Mouse (Mus musculus): ENCODE results near the gene Lhx9. TPM values are rescaled to one million over a fixed set of nuclear protein-coding genes. Genes with fewer than 3 reads are reported as not detected.
"Not testable (repeated sequence)": the region's sequence is repeated elsewhere in the genome, so short reads cannot be mapped to it uniquely, and the experiment has no call there.

The Lhx9 gene
- 8.5 and 17.0 TPM in 2 replicates for polyA plus RNA-seq (2015; fragmentation: Nextera tagmentation; extraction: Ambion mirVana)

DNA sequence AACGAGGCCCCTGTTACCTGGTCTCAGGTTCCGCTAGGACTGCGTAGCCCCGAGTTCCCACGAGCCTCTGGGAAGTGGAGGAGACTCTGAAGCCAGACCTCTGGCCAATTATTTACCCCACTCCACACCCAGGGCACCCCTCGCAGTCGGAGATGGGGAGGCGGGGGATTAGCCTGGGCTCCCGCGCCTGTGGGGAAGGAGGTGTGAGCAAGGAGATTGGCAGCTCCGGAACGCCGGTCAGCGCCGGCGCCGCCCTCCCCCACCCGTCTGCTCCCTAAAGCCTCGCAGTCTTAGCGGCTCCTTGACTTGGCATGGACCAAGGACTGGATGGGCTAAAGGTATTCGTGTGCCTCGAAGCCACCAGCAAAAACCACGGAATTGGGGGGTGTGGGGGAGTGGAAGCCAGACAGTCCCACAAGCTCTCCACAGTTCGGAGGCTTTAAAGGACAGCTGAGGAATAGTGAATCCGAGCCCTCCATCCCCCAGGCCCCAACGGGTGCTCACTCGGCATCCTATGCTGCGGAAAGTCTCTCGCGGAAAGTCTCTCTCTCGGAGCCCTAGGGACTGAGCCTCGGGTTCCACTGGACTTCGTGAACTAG, at the start of gene Lhx9:
Gene Lhx9, minus strand, starts transcription at position 67 of the 599 bp plus-strand sequence.
- Histone ChIP-seq H3K27ac (ENCODE audit: low read length) (no peak within 1 kb of the TSS; the same call in 1 of the 2 replicates), H3K4me1 (replicated peaks; ENCODE audit: control insufficient read depth, insufficient read depth, low read length) (peaks cover 27% of the 10 kb centered on the region), H3K36me3 (ENCODE audit: control insufficient read depth, insufficient read depth) (no peaks in the 10 kb centered on the region), H3K4me3 (replicated peaks; ENCODE audit: low read length) (peak within 1 kb of the TSS; percentile 43), H3K9ac (replicated peaks; ENCODE audit: low read depth, low read length) (peak within 1 kb of the TSS; percentile 36), H3K27me3 (replicated peaks; ENCODE audit: control insufficient read depth, insufficient read depth, low read length) (peaks cover 27% of the 10 kb centered on the region), H3K4me2 (ENCODE audit: low read length) (peak within 1 kb of the TSS; percentile 52), H3K9me3 (ENCODE audit: control insufficient read depth, low read length) (no peaks in the 10 kb centered on the region)
- peak; percentile 40 for ATAC-seq
- under 1% methylated on average over 33 of the region's 33 CpGs for WGBS

DNA sequence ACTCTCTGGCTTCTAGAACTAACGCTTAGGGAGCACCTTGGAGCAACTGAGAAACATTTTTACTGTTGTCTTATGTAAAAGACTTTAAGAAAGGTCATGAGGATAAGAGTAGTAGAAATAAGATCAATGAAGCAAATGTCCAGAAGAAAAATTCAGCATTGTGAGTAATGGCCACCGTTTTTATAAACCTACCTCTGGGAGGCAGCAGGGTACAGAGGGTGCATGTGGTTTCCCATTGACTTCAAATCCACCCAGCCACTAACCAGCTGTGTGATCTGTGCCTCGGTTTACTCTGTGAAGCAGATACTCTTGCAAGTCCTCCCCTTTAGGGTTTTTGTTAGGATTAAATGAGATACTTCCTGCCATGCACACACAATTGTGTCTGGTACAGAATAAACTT, 47.7 kb upstream of the Lhx9 start:
- H3K36me3 ChIP-seq (ENCODE audit: control insufficient read depth, insufficient read depth), result no peaks in the 10 kb centered on the region
- H3K4me3 ChIP-seq (replicated peaks; ENCODE audit: low read length), result no peak overlapping the region
- no peak for ATAC-seq
- H3K9ac ChIP-seq (replicated peaks; ENCODE audit: low read depth, low read length), result no peak overlapping the region
- no peaks in the 10 kb centered on the region for H3K4me1 ChIP-seq (replicated peaks; ENCODE audit: control insufficient read depth, insufficient read depth, low read length)
- H3K27me3 ChIP-seq (replicated peaks; ENCODE audit: control insufficient read depth, insufficient read depth, low read length), result no peaks in the 10 kb centered on the region
- H3K9me3 ChIP-seq (ENCODE audit: control insufficient read depth, low read length), result no peaks in the 10 kb centered on the region
- no peak overlapping the region for H3K4me2 ChIP-seq (ENCODE audit: low read length)
- no peak overlapping the region for H3K27ac ChIP-seq (ENCODE audit: low read length)
- WGBS, result 81% methylated on average over 3 of the region's 3 CpGs

DNA sequence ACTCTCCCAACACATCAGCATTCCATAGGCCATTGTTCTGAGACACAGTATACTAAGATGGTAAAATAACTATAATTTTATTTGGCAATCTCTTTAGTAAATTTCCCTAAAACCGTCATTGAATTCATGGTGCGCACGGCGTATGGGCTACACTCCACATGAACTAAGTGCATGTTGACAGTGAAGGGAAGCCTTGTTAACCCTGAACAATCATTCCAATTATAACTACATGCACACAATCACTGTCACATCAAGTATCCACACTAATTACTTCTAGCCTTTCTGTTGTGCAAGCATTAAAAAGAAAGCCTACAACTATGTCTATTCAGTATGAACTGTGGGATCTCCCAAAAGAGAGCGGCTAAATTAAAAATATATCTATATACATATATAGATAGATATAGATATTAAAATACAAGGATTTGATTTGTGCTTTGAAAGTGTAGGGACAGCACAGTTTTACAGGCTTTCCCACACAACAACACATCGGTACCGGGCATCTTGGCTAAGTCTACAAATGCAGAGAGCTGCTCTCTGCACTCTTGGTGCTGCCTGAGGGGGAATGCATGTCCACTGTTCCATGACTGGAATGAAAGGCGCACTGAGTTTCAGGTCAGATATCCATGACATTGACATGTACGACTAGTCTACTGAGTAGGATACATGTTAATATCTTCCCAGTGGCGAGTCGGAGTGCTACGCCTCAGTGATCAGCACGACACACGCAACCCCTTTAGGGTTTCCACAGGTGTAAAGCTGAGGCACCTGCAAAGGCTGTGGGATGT, 29.3 kb upstream of the Lhx9 start:
- WGBS, result 74% methylated on average over 14 of the region's 14 CpGs
- no peaks in the 10 kb centered on the region for H3K9me3 ChIP-seq (ENCODE audit: control insufficient read depth, low read length)

DNA sequence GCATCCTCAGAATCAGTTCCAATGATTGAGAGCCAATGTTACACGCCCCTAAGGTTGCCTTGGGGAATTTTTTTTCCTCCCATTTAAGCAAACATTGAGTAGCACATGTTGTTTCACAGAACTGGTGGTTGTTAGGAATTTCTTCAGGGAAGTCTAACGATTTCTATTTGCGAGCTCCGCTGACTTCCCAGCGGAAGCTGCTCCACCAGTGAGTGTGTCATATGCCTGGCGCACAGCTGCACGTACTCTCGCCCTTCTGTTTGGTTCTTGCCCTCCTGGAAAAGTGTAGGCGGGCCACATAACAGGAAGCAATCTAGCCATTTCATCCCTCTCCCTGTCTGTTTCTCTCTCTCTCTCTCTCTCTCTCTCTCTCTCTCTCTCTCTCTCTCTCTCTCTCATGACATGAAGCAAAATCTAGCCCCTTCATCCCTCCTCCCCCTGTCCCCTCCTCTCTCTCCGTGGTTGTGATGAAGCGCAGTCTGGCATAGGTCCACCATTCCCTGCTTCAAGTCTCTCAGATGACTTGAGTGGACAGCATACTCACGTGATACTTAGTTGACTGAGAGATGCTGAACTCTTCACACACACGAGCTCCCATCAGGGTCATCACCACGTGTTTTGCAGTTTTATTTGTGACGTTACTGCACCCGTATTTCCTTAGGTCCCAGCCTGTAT, 28.1 kb upstream of the Lhx9 start:
- no peak overlapping the region for H3K9ac ChIP-seq (replicated peaks; ENCODE audit: low read depth, low read length)
- H3K36me3 ChIP-seq (ENCODE audit: control insufficient read depth, insufficient read depth), result no peaks in the 10 kb centered on the region
- no peaks in the 10 kb centered on the region for H3K27me3 ChIP-seq (replicated peaks; ENCODE audit: control insufficient read depth, insufficient read depth, low read length)
- WGBS, result 74% methylated on average over 16 of the region's 16 CpGs
- ATAC-seq, result no peak
- no peak overlapping the region for H3K27ac ChIP-seq (ENCODE audit: low read length)
- H3K4me3 ChIP-seq (replicated peaks; ENCODE audit: low read length), result no peak overlapping the region
- H3K4me1 ChIP-seq (replicated peaks; ENCODE audit: control insufficient read depth, insufficient read depth, low read length), result no peaks in the 10 kb centered on the region
- no peaks in the 10 kb centered on the region for H3K9me3 ChIP-seq (ENCODE audit: control insufficient read depth, low read length)
- H3K4me2 ChIP-seq (ENCODE audit: low read length), result no peak overlapping the region

More for the DNA sequence above, 29.3 kb upstream of the Lhx9 start:
- no peaks in the 10 kb centered on the region for H3K36me3 ChIP-seq (ENCODE audit: control insufficient read depth, insufficient read depth)
- H3K4me1 ChIP-seq (replicated peaks; ENCODE audit: control insufficient read depth, insufficient read depth, low read length), result no peaks in the 10 kb centered on the region
- H3K27ac ChIP-seq (ENCODE audit: low read length), result no peak overlapping the region
- ATAC-seq, result no peak
- no peak overlapping the region for H3K4me2 ChIP-seq (ENCODE audit: low read length)
- H3K27me3 ChIP-seq (replicated peaks; ENCODE audit: control insufficient read depth, insufficient read depth, low read length), result no peaks in the 10 kb centered on the region
- H3K9ac ChIP-seq (replicated peaks; ENCODE audit: low read depth, low read length), result no peak overlapping the region
- H3K4me3 ChIP-seq (replicated peaks; ENCODE audit: low read length), result no peak overlapping the region

DNA sequence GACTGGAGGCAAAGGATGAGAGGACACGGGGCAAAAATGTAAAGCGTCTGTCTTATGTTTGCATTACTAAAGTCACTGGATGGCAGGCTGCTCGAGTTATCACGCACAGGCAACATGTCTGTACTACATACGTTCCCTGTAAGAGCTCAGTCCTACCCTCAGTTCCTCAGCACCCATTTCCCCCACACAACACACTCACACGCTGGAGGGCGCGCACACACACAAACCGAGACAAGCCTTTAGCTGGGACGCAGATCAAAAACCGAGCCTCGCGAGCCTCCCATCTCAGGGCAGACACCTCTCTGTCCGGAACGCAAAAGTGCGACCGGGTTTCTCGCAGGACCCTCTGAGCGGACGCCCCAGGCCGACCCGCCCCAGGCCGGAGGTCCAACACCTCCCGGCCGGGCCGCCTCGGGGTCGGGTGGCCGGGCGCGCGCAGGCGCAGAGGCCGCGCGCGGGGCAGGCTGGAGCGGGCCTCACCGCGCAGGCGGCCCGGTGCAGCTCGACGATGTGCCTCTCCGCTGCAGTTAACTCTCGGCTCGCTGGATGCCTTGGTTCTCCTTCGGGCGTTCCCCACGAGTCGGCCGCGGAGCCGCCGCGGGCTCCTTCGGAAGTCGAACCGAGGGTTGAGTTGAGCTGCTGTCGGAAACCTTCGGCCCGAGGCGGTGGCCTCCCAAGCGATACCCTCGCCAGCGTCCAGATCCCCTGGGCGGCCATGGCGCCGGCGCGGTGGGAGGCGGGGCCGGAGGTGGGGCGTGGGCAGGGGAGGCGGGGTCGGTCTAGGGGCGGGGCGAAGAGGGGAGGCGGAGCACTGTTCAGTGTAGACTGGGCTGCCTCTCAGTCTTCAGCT, 7.9 kb upstream of the Lhx9 start, which contains the start of gene 2310009B15Rik:
Gene 2310009B15Rik, minus strand, starts transcription at position 752 of the 850 bp plus-strand sequence.
- H3K9ac ChIP-seq (replicated peaks; ENCODE audit: low read depth, low read length), result peak within 1 kb of the TSS; percentile 63

DNA sequence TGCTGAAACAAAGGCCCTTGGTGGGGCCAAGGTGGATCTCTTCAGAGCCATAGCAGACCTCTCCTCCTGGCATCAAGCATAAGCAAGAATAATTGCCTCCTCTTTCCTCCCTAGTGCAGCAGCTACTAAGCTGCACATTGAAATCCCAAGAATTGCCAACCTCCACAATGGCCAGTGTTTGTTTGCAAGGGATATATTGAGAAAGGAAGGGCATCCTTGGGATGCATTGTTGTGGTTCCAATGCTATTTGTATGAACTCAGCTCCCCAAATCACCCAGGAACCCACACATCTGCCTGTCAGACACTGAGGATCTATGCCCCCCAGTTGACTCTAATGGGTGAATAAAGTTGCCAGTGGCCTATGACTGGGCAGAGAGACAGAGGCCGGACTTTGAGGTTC, 2.4 kb upstream of the Lhx9 start:
- Histone ChIP-seq H3K36me3 (ENCODE audit: control insufficient read depth, insufficient read depth) (no peaks in the 10 kb centered on the region), H3K27me3 (replicated peaks; ENCODE audit: control insufficient read depth, insufficient read depth, low read length) (peaks cover 10% of the 10 kb centered on the region), H3K4me1 (replicated peaks; ENCODE audit: control insufficient read depth, insufficient read depth, low read length) (peaks cover 23% of the 10 kb centered on the region), H3K4me2 (ENCODE audit: low read length) (no peak overlapping the region), H3K9ac (replicated peaks; ENCODE audit: low read depth, low read length) (no peak overlapping the region), H3K27ac (ENCODE audit: low read length) (no peak overlapping the region), H3K4me3 (replicated peaks; ENCODE audit: low read length) (no peak overlapping the region), H3K9me3 (ENCODE audit: control insufficient read depth, low read length) (no peaks in the 10 kb centered on the region)
- WGBS, result 97% methylated on average over 1 of the region's 1 CpGs
- no peak for ATAC-seq

More for the DNA sequence above, 7.9 kb upstream of the Lhx9 start, which contains the start of gene 2310009B15Rik:
- under 1% methylated on average over 40 of the region's 79 CpGs for WGBS
- Histone ChIP-seq H3K27ac (ENCODE audit: low read length) (peak within 1 kb of the TSS; percentile 75), H3K4me2 (ENCODE audit: low read length) (peak within 1 kb of the TSS; percentile 33), H3K4me3 (replicated peaks; ENCODE audit: low read length) (peak within 1 kb of the TSS; percentile 53)
- H3K27me3 ChIP-seq (replicated peaks; ENCODE audit: control insufficient read depth, insufficient read depth, low read length); H3K36me3 ChIP-seq (ENCODE audit: control insufficient read depth, insufficient read depth); H3K9me3 ChIP-seq (ENCODE audit: control insufficient read depth, low read length); H3K4me1 ChIP-seq (replicated peaks; ENCODE audit: control insufficient read depth, insufficient read depth, low read length): not testable (repeated sequence)
- peak; percentile 99 for ATAC-seq

DNA sequence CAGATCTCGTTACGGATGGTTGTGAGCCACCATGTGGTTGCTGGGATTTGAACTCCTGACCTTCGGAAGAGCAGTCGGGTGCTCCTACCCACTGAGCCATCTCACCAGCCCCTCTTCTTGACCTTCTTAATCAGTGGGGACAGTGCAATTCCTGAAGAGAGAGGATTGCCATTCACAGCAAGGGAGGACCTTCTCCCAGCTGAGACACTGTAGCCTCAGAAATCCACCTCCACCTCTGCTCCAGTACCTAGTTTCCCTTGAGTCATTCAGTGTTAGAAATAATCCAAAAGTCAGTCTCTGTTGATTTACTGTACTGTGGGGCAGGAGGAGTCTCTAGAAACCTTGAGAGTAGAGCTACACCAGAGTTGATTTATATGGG, 1.8 kb upstream of the Lhx9 start:
- Histone ChIP-seq H3K4me3 (replicated peaks; ENCODE audit: low read length) (no peak overlapping the region), H3K27ac (ENCODE audit: low read length) (no peak overlapping the region), H3K4me2 (ENCODE audit: low read length) (no peak overlapping the region), H3K4me1 (replicated peaks; ENCODE audit: control insufficient read depth, insufficient read depth, low read length) (peaks cover 21% of the 10 kb centered on the region), H3K9ac (replicated peaks; ENCODE audit: low read depth, low read length) (no peak overlapping the region), H3K9me3 (ENCODE audit: control insufficient read depth, low read length) (no peaks in the 10 kb centered on the region), H3K36me3 (ENCODE audit: control insufficient read depth, insufficient read depth) (no peaks in the 10 kb centered on the region), H3K27me3 (replicated peaks; ENCODE audit: control insufficient read depth, insufficient read depth, low read length) (peaks cover 17% of the 10 kb centered on the region)
- 43% methylated on average over 2 of the region's 4 CpGs for WGBS
- no peak for ATAC-seq

DNA sequence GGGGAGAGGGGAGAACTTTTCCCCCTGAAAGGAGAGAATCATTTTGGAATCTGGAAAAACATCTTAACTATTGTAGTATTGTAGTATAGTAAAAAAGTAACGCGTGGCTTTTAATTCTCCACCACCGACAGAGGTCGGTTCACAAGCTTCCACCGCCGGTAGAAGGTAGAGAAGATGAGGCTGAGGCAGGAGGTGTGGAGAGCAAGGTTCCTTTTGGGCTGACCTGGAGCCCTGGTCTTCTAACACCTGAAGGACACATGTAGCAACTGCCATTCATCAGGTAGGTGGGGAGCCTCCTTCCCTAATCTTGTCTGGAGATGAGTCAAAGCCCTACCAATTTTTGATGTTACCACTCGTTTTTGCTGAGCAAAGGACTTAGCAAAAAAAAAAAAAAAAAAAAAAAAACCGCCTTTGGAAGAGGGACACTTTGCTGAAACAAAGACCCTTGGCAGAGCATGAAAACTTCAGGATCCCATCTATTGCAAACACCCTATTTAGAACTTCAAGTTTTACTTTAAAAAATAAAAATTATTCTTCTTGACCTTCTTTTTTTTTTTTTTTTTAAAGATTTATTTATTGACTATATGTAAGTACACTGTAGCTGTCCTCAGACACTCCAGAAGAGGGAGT, 1.3 kb upstream of the Lhx9 start:
- H3K27me3 ChIP-seq (replicated peaks; ENCODE audit: control insufficient read depth, insufficient read depth, low read length), result peaks cover 22% of the 10 kb centered on the region
- H3K27ac ChIP-seq (ENCODE audit: low read length), result no peak overlapping the region

More for the DNA sequence above, 1.3 kb upstream of the Lhx9 start:
- Histone ChIP-seq H3K4me2 (ENCODE audit: low read length) (no peak overlapping the region), H3K36me3 (ENCODE audit: control insufficient read depth, insufficient read depth) (no peaks in the 10 kb centered on the region), H3K9ac (replicated peaks; ENCODE audit: low read depth, low read length) (no peak overlapping the region), H3K4me3 (replicated peaks; ENCODE audit: low read length) (no peak overlapping the region), H3K4me1 (replicated peaks; ENCODE audit: control insufficient read depth, insufficient read depth, low read length) (peaks cover 21% of the 10 kb centered on the region), H3K9me3 (ENCODE audit: control insufficient read depth, low read length) (no peaks in the 10 kb centered on the region)
- ATAC-seq, result no peak
- 15% methylated on average over 8 of the region's 8 CpGs for WGBS
